Mouse (Mus musculus): Measurements from ENCODE around the gene Ppp2r3a. TPM values are rescaled to one million over a fixed set of nuclear protein-coding genes. Genes with fewer than 3 reads are reported as not detected.

Gene Ppp2r3a
- polyA plus RNA-seq, 1 experiment, result 0.33 TPM

GRCm38 (mm10) chr9:101243711-101244110 is 7.9 kb downstream of the Ppp2r3a start:
- WGBS, result 55% methylated on average over 2 of the region's 2 CpGs

GRCm38 (mm10) chr9:101240161-101240560 is 11.4 kb downstream of the Ppp2r3a start:
- TF ChIP-seq CTCF (IDR thresholded peaks at IDR 0.05; ENCODE audit: extremely low read depth, insufficient read depth, insufficient read length, insufficient replicate concordance), result no peak
- TF ChIP-seq POLR2A (IDR thresholded peaks at IDR 0.05; ENCODE audit: low read depth, low read length), result no peak
- Histone ChIP-seq H3K4me3 (ENCODE audit: extremely low read depth, insufficient read depth, insufficient read length) (no peak overlapping the region), H3K4me1 (ENCODE audit: control insufficient read depth, insufficient read depth, insufficient read length) (no peaks in the 10 kb centered on the region), H3K36me3 (ENCODE audit: control insufficient read depth, insufficient read depth, low read length) (no peaks in the 10 kb centered on the region), H3K27ac (ENCODE audit: insufficient read depth, low read length) (no peak overlapping the region), H3K27me3 (ENCODE audit: control insufficient read depth, insufficient read depth, low read length) (no peaks in the 10 kb centered on the region)
- no peak for DNase-seq (ENCODE audit: low read depth in 1 of 2, low spot score in 2 of 2)
- WGBS, result 24% methylated on average over 3 of the region's 3 CpGs

More at GRCm38 (mm10) chr9:101243711-101244110, 7.9 kb downstream of the Ppp2r3a start:
- no peak for DNase-seq (ENCODE audit: low read depth in 1 of 2, low spot score in 2 of 2)
- H3K27ac ChIP-seq (ENCODE audit: insufficient read depth, low read length), result no peak overlapping the region
- H3K36me3 ChIP-seq (ENCODE audit: control insufficient read depth, insufficient read depth, low read length), result no peaks in the 10 kb centered on the region
- H3K4me3 ChIP-seq (ENCODE audit: extremely low read depth, insufficient read depth, insufficient read length), result no peak overlapping the region
- no peaks in the 10 kb centered on the region for H3K27me3 ChIP-seq (ENCODE audit: control insufficient read depth, insufficient read depth, low read length)
- TF ChIP-seq POLR2A (IDR thresholded peaks at IDR 0.05; ENCODE audit: low read depth, low read length) (no peak), CTCF (IDR thresholded peaks at IDR 0.05; ENCODE audit: extremely low read depth, insufficient read depth, insufficient read length, insufficient replicate concordance) (no peak)
- no peaks in the 10 kb centered on the region for H3K4me1 ChIP-seq (ENCODE audit: control insufficient read depth, insufficient read depth, insufficient read length)

GRCm38 (mm10) chr9:101235786-101236185 is 15.8 kb downstream of the Ppp2r3a start:
- TF ChIP-seq CTCF (IDR thresholded peaks at IDR 0.05; ENCODE audit: extremely low read depth, insufficient read depth, insufficient read length, insufficient replicate concordance), result no peak
- Histone ChIP-seq H3K27me3 (ENCODE audit: control insufficient read depth, insufficient read depth, low read length) (no peaks in the 10 kb centered on the region), H3K4me1 (ENCODE audit: control insufficient read depth, insufficient read depth, insufficient read length) (no peaks in the 10 kb centered on the region), H3K36me3 (ENCODE audit: control insufficient read depth, insufficient read depth, low read length) (no peaks in the 10 kb centered on the region), H3K27ac (ENCODE audit: insufficient read depth, low read length) (no peak overlapping the region), H3K4me3 (ENCODE audit: extremely low read depth, insufficient read depth, insufficient read length) (no peak overlapping the region)
- DNase-seq (ENCODE audit: low read depth in 1 of 2, low spot score in 2 of 2), result no peak
- 90% methylated on average over 2 of the region's 2 CpGs for WGBS

- DNase-seq (ENCODE audit: low read depth in 1 of 2, low spot score in 2 of 2), result no peak
- Histone ChIP-seq H3K4me1 (ENCODE audit: control insufficient read depth, insufficient read depth, insufficient read length) (no peaks in the 10 kb centered on the region), H3K36me3 (ENCODE audit: control insufficient read depth, insufficient read depth, low read length) (no peaks in the 10 kb centered on the region), H3K4me3 (ENCODE audit: extremely low read depth, insufficient read depth, insufficient read length) (no peak overlapping the region), H3K27me3 (ENCODE audit: control insufficient read depth, insufficient read depth, low read length) (no peaks in the 10 kb centered on the region), H3K27ac (ENCODE audit: insufficient read depth, low read length) (no peak overlapping the region)
- TF ChIP-seq CTCF (IDR thresholded peaks at IDR 0.05; ENCODE audit: extremely low read depth, insufficient read depth, insufficient read length, insufficient replicate concordance) (no peak), POLR2A (IDR thresholded peaks at IDR 0.05; ENCODE audit: low read depth, low read length) (no peak)
- 17% methylated on average over 6 of the region's 6 CpGs for WGBS
These were observed 19.6 kb downstream of the Ppp2r3a start for GRCm38 (mm10) chr9:101232034-101232433.

- DNase-seq (ENCODE audit: low read depth in 1 of 2, low spot score in 2 of 2), result no peak
- Histone ChIP-seq H3K4me3 (ENCODE audit: extremely low read depth, insufficient read depth, insufficient read length) (no peak overlapping the region), H3K36me3 (ENCODE audit: control insufficient read depth, insufficient read depth, low read length) (no peaks in the 10 kb centered on the region), H3K27ac (ENCODE audit: insufficient read depth, low read length) (no peak overlapping the region), H3K27me3 (ENCODE audit: control insufficient read depth, insufficient read depth, low read length) (no peaks in the 10 kb centered on the region), H3K4me1 (ENCODE audit: control insufficient read depth, insufficient read depth, insufficient read length) (no peaks in the 10 kb centered on the region)
- WGBS, result 27% methylated on average over 3 of the region's 3 CpGs
- no peak for TF ChIP-seq POLR2A (IDR thresholded peaks at IDR 0.05; ENCODE audit: low read depth, low read length)
- TF ChIP-seq CTCF (IDR thresholded peaks at IDR 0.05; ENCODE audit: extremely low read depth, insufficient read depth, insufficient read length, insufficient replicate concordance), result no peak
These were observed 21.6 kb downstream of the Ppp2r3a start for GRCm38 (mm10) chr9:101230028-101230427.

GRCm38 (mm10) chr9:101228892-101229291 is 22.7 kb downstream of the Ppp2r3a start:
- DNase-seq (ENCODE audit: low read depth in 1 of 2, low spot score in 2 of 2), result no peak
- no peak overlapping the region for H3K27ac ChIP-seq (ENCODE audit: insufficient read depth, low read length)
- H3K36me3 ChIP-seq (ENCODE audit: control insufficient read depth, insufficient read depth, low read length), result no peaks in the 10 kb centered on the region
- no peak overlapping the region for H3K4me3 ChIP-seq (ENCODE audit: extremely low read depth, insufficient read depth, insufficient read length)
- no peaks in the 10 kb centered on the region for H3K4me1 ChIP-seq (ENCODE audit: control insufficient read depth, insufficient read depth, insufficient read length)
- TF ChIP-seq CTCF (IDR thresholded peaks at IDR 0.05; ENCODE audit: extremely low read depth, insufficient read depth, insufficient read length, insufficient replicate concordance) (no peak), POLR2A (IDR thresholded peaks at IDR 0.05; ENCODE audit: low read depth, low read length) (no peak)
- H3K27me3 ChIP-seq (ENCODE audit: control insufficient read depth, insufficient read depth, low read length), result no peaks in the 10 kb centered on the region

GRCm38 (mm10) chr9:101207984-101208383 is 43.6 kb downstream of the Ppp2r3a start:
- Histone ChIP-seq H3K4me1 (ENCODE audit: control insufficient read depth, insufficient read depth, insufficient read length) (no peaks in the 10 kb centered on the region), H3K27ac (ENCODE audit: insufficient read depth, low read length) (no peak overlapping the region), H3K4me3 (ENCODE audit: extremely low read depth, insufficient read depth, insufficient read length) (no peak overlapping the region), H3K27me3 (ENCODE audit: control insufficient read depth, insufficient read depth, low read length) (no peaks in the 10 kb centered on the region), H3K36me3 (ENCODE audit: control insufficient read depth, insufficient read depth, low read length) (no peaks in the 10 kb centered on the region)
- 73% methylated on average over 1 of the region's 1 CpGs for WGBS
- TF ChIP-seq CTCF (IDR thresholded peaks at IDR 0.05; ENCODE audit: extremely low read depth, insufficient read depth, insufficient read length, insufficient replicate concordance) (no peak), POLR2A (IDR thresholded peaks at IDR 0.05; ENCODE audit: low read depth, low read length) (no peak)
- DNase-seq (ENCODE audit: low read depth in 1 of 2, low spot score in 2 of 2), result no peak

Measured in spleen, adult 2 months (tissue).